Mouse (Mus musculus) ES-E14 (cell line): ENCODE measurements around the gene Cdc14b. TPM values are rescaled to one million over a fixed set of nuclear protein-coding genes. Genes with fewer than 3 reads are reported as not detected.

ENCODE experiments used
- DNase-seq: peaks from one replicate; pipeline ENCODE4 v3.0.0-alpha.2; 2013; ENCODE audit warnings: low read depth, low spot score
- H3K27ac ChIP-seq: 2 replicates; pipeline ENCODE4 v1.5.1; 2012; ENCODE audit warnings: low read depth, mild to moderate bottlenecking, low read length, moderate library complexity, mixed read lengths; ENCODE audit not compliant: poor library complexity, insufficient read depth, severe bottlenecking
- H3K36me3 ChIP-seq: 2 replicates; pipeline ENCODE4 v1.6.1; 2012; ENCODE audit warnings: mild to moderate bottlenecking, low read length, moderate library complexity, mixed read lengths; ENCODE audit not compliant: control insufficient read depth, poor library complexity, insufficient read depth, severe bottlenecking
- H3K4me1 ChIP-seq, 2 experiments: fragments of 150-350 bp in 1 of 2; sonication (generic) in 1 of 2; 2 replicates each; pipeline ENCODE4 v1.6.1; 2012; ENCODE audit warnings: low read length in 2 of 2, mild to moderate bottlenecking in 1 of 2, mixed read lengths in 1 of 2; ENCODE audit not compliant: control insufficient read depth in 2 of 2, insufficient read depth in 2 of 2, poor library complexity in 1 of 2
- H3K4me3 ChIP-seq, 2 experiments: fragments of 150-350 bp in 1 of 2; sonication (generic) in 1 of 2; 2 replicates each; pipeline ENCODE4 v1.5.1; 2012; ENCODE audit warnings: low read length in 2 of 2, low read depth in 1 of 2, mild to moderate bottlenecking in 1 of 2, mixed read lengths in 1 of 2; ENCODE audit not compliant: insufficient read depth in 1 of 2, poor library complexity in 1 of 2, severe bottlenecking in 1 of 2
- H3K9ac ChIP-seq: 2 replicates; pipeline ENCODE4 v1.6.1; 2012; ENCODE audit warnings: low read depth, mild to moderate bottlenecking, low read length, mixed read lengths; ENCODE audit not compliant: poor library complexity, insufficient read depth, severe bottlenecking
- H3K9me3 ChIP-seq: fragments of 150-350 bp; sonication (generic); 2 replicates; pipeline ENCODE4 v1.6.1; 2012; ENCODE audit warnings: low read depth, mild to moderate bottlenecking, low read length; ENCODE audit not compliant: control insufficient read depth, insufficient read depth
- CHD2 ChIP-seq: IDR thresholded peaks from 2 replicates; pipeline ENCODE4 v1.6.1; 2014; ENCODE audit warnings: mild to moderate bottlenecking, low read depth, low read length, inconsistent platforms
- HCFC1 ChIP-seq: IDR thresholded peaks from 2 replicates; pipeline ENCODE4 v1.6.1; 2012; ENCODE audit warnings: low read length, inconsistent platforms, borderline replicate concordance; ENCODE audit not compliant: insufficient read depth
- MAFK ChIP-seq: IDR thresholded peaks from 2 replicates; pipeline ENCODE4 v1.6.1; 2014; ENCODE audit warnings: mild to moderate bottlenecking, low read depth, low read length, inconsistent platforms; ENCODE audit not compliant: insufficient read depth
- ZC3H11A ChIP-seq: IDR thresholded peaks from 2 replicates; pipeline ENCODE4 v1.6.1; 2012; ENCODE audit warnings: low read depth, mild to moderate bottlenecking, inconsistent platforms, low read length, borderline replicate concordance
- ZNF384 ChIP-seq: IDR thresholded peaks from 2 replicates; pipeline ENCODE4 v1.6.1; 2012; ENCODE audit warnings: low read depth, low read length, inconsistent platforms
- in situ Hi-C, 2 experiments: fragments of 600-800 bp; cut with MboI; formaldehyde crosslinking; loops; one replicate each; pipeline ENCODE4 v1.15.1; 2025; ENCODE audit warnings: low sequenced_read_pairs in 2 of 2, inconsistent platforms in 1 of 2; ENCODE audit not compliant: unreplicated experiment in 2 of 2
- total RNA-seq: library from RNA; depleted of rRNA; stranded (reverse); fragments of 300-350 nt; gene quantifications from 2 replicates; pipeline ENCODE4 v1.2.3, GENCODE M21; 2012

Gene Cdc14b
- total RNA-seq, 1 experiment, result 12.3 TPM

GRCm38 (mm10) chr13:64318355-64318754 lies 43.3 kb upstream of the Cdc14b start:
- Histone ChIP-seq H3K9ac (no peak overlapping the region), H3K36me3 (no peaks in the 10 kb centered on the region), H3K4me1 (0 out of 4 replicates have a peak, but pooled peaks cover 1 to 2% of the 10 kb centered on the region in 2 experiments), H3K27ac (no peak overlapping the region), H3K4me3 (no peak overlapping the region), H3K9me3 (no peaks in the 10 kb centered on the region)
- in situ Hi-C loops, result loop anchor here (5.0 to 10.0 kb wide), 2 partner anchors 124 to 134 kb away; no protein-coding TSS in a partner anchor
- no peak for TF ChIP-seq CHD2
- no peak for TF ChIP-seq MAFK
- TF ChIP-seq ZNF384, result no peak
- no peak for TF ChIP-seq HCFC1
- no peak for TF ChIP-seq ZC3H11A
- DNase-seq, result no peak

GRCm38 (mm10) chr13:64315483-64316050 lies 40.5 kb upstream of the Cdc14b start:
- no peak overlapping the region for H3K27ac ChIP-seq
- in situ Hi-C loops, result loop anchor here (5.0 to 10.0 kb wide), 2 partner anchors 127 to 131 kb away; no protein-coding TSS in a partner anchor
- H3K4me3 ChIP-seq, result no peak overlapping the region
- DNase-seq, result no peak
- H3K4me1 ChIP-seq, result no peaks in the 10 kb centered on the region; a peak in 1 of 4 replicates
- peak; percentile 42; the same call in 1 of the 2 replicates for TF ChIP-seq ZC3H11A
- no peak for TF ChIP-seq MAFK
- H3K9ac ChIP-seq, result no peak overlapping the region
- H3K9me3 ChIP-seq, result no peaks in the 10 kb centered on the region
- no peaks in the 10 kb centered on the region for H3K36me3 ChIP-seq

DNA sequence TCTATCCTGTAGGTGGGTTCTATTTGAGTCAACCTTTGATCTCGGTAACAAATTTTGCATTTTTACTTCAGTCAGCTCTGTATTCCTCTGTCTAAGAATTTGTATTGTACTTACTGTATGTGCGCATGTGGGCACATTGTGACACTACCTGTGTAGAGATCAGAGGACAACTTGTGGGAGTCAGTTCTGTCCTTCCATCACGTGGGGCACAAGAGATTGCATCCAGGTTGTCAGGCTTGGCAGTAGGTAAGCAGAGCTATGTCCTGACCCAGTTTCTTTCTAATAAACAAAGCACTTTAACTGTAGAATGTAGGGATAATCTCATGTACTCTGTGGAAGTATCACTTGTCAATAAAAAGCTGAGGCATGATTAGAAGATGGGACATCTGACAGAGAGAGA lies 39.0 kb upstream of the Cdc14b start:
- in situ Hi-C loops, result loop anchor here (10.0 kb wide), 1 partner anchor 129 kb away; no protein-coding TSS in a partner anchor
- Histone ChIP-seq H3K4me3 (no peak overlapping the region), H3K9me3 (no peaks in the 10 kb centered on the region), H3K27ac (no peak overlapping the region), H3K36me3 (no peaks in the 10 kb centered on the region; the same call in 1 of the 2 replicates), H3K4me1 (no peaks in the 10 kb centered on the region; a peak in 1 of 4 replicates), H3K9ac (no peak overlapping the region)
- DNase-seq, result no peak
- no peak for TF ChIP-seq HCFC1
- no peak for TF ChIP-seq ZC3H11A
- TF ChIP-seq ZNF384, result no peak
- no peak for TF ChIP-seq CHD2
- no peak for TF ChIP-seq MAFK

- Histone ChIP-seq H3K36me3 (peaks cover 2% of the 10 kb centered on the region), H3K4me1 (no peaks in the 10 kb centered on the region; a peak in 1 of 4 replicates), H3K9me3 (no peaks in the 10 kb centered on the region), H3K4me3 (peak overlapping the region in 1 of 2 experiments; percentile 88; a peak in 2 of 4 replicates), H3K27ac (no peak overlapping the region), H3K9ac (no peak overlapping the region)
- TF ChIP-seq MAFK, result no peak
- no peak for TF ChIP-seq HCFC1
- no peak for TF ChIP-seq ZNF384
- no peak for TF ChIP-seq ZC3H11A
- no peak for TF ChIP-seq CHD2
- DNase-seq, result no peak
- in situ Hi-C loops, result loop anchor here (10.0 kb wide), 1 partner anchor 128 kb away; no protein-coding TSS in a partner anchor
Observed at GRCm38 (mm10) chr13:64312916-64313289, 37.8 kb upstream of the Cdc14b start.
